Comparison of ENCODE assay signal across 22 mouse cellular contexts in the genomic region with DNA sequence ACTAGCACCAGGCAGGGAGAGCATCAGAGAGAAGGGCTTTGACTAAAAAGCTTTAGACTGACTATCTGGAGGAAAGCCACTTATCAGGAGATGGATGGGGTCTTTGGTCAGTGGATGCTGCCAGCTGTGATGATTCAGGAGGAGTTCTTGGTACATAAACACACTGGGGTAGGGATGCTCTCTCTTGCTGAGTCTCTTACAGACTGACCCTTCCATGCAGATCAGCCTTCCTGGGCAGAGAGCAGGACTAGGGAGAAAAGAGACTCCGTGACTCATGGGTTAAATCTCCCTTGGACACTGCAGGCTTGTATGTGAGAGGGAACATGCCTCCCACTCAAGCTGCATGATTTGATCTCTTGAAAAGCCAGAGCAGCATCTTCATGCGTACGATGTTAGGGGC. TPM values are rescaled to one million over a fixed set of nuclear protein-coding genes. Genes with fewer than 3 reads are reported as not detected.
"Had no signal": no experiment of that assay in that cellular context is flagged by ENCODE, and none has a peak within 500 bp of the region (broad histone marks: within the 10 kb centered on the region; RNA-seq: fewer than 3 reads in every experiment).

No protein-coding gene starts in this region.

- H3K9ac ChIP-seq: limb, embryonic 12.5 days; liver, embryonic 14.5 days; midbrain, embryonic 12.5 days had no signal

- H3K27ac ChIP-seq: layer of hippocampus, adult 2 months; limb, embryonic 12.5 days; liver, embryonic 14.5 days; macrophage; midbrain, embryonic 12.5 days had no signal

- DNase-seq: kidney, adult 18-20 months; kidney, postnatal 10 days; kidney, postnatal 4 days; liver; lung, adult 2 months; lung, postnatal 14 days; right cerebral cortex, postnatal 25 days; thymus, postnatal 36 days had no signal

- H3K27me3 ChIP-seq: limb, embryonic 12.5 days; megakaryocyte, embryonic 14.5 days; midbrain, embryonic 12.5 days had no signal

- H3K4me3 ChIP-seq: layer of hippocampus, adult 2 months; limb, embryonic 12.5 days; megakaryocyte, embryonic 14.5 days; midbrain, embryonic 12.5 days had no signal

- H3K4me1 ChIP-seq: megakaryocyte, embryonic 14.5 days; midbrain, embryonic 12.5 days had no signal

- H3K9me3 ChIP-seq: limb, embryonic 12.5 days; megakaryocyte, embryonic 14.5 days; midbrain, embryonic 12.5 days had no signal

- H3K36me3 ChIP-seq: limb, embryonic 12.5 days; midbrain, embryonic 12.5 days had no signal

- H3K4me2 ChIP-seq: limb, embryonic 12.5 days; midbrain, embryonic 12.5 days had no signal

RNA-seq across cellular contexts. Expression of a gene that starts 5.6 kb away (rescaled TPM):
- total RNA-seq: layer of hippocampus, adult 2 months; layer of hippocampus, postnatal 10 days; left cerebral cortex, postnatal 36 days; midbrain, postnatal 0 days had no signal
- polyA plus RNA-seq: kidney, embryonic 14.5 days; limb, embryonic 12.5 days; liver, embryonic 14.5 days; lung, adult 2 months; macrophage; midbrain, embryonic 12.5 days; midbrain, postnatal 0 days; neural tube, embryonic 14.5 days; small intestine, adult 2 months; testis, adult 2 months; thymus, postnatal 0 days had no signal
